Mouse (Mus musculus) E14TG2a.4 (cell line): ENCODE measurements at regions not wholly inside any gene's neighbourhood (a gene's known extent, or its start where the extent isn't known, plus 50 kb on each side); places are given as distances from the start of the nearest gene placed in this dataset.

Source experiments
- CTCF ChIP-seq: conservative IDR thresholded peaks from 2 replicates; pipeline ENCODE4 v1.5.1; 2014; ENCODE audit warnings: low read length
- NANOG ChIP-seq: IDR thresholded peaks from 2 replicates; pipeline ENCODE4 v1.6.1; 2014; ENCODE audit warnings: borderline replicate concordance, low read length, mixed read lengths
- POU5F1 ChIP-seq: IDR thresholded peaks from 2 replicates; pipeline ENCODE4 v1.6.1; 2014; ENCODE audit warnings: low read length, borderline replicate concordance

DNA sequence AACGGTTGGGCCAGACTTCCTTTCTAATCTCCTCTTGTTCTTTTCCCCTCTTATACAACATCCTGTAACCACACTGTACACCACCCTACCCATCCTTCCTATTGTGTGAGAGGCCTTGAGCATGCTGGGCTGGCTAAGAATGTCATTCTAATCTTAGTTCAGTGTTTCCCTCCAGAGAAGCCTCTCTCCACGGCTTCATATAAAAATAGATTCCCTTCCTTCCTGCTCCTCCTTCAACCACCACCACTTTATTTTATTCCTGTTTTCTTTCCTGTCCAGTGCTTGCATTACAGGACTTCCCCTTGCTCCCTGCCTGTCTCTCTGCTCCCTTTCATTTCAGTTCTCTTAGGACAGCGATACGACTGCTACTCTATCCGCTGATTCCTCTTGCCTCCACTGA, 109.5 kb downstream of the Tmem38b start:
- no peak for TF ChIP-seq CTCF
- no peak for TF ChIP-seq NANOG
- TF ChIP-seq POU5F1 = no peak
